ENCODE assay signal across 13 mouse cellular contexts in genomic region chr7:126655695-126656094, GRCm38 (mm10). TPM values are rescaled to one million over a fixed set of nuclear protein-coding genes. Genes with fewer than 3 reads are reported as not detected.
A peak's percentile ranks its signal among the peaks of the same experiment; 100 is the strongest.
DNase-seq lines count a peak whose midpoint lies in the region; ATAC-seq and TF ChIP-seq lines count a peak whose summit lies in the region.
"Had no signal": no experiment of that assay in that cellular context is flagged by ENCODE, and none has a peak within 500 bp of the region (broad histone marks: within the 10 kb centered on the region; RNA-seq: fewer than 3 reads in every experiment).

No protein-coding gene starts in this region.

- TF ChIP-seq EP300 in liver, postnatal 0 days (IDR thresholded peaks at IDR 0.05; ENCODE audit: low read depth), result no peak

- no peaks in the 10 kb centered on the region for H3K9me3 ChIP-seq in heart, embryonic 13.5 days
- H3K9me3 ChIP-seq in liver, postnatal 0 days (ENCODE audit: low read length), result no peaks in the 10 kb centered on the region
- no peaks in the 10 kb centered on the region for H3K9me3 ChIP-seq in hindbrain, embryonic 13.5 days
- no peaks in the 10 kb centered on the region for H3K9me3 ChIP-seq in hindbrain, postnatal 0 days (ENCODE audit: low read length)
- H3K9me3 ChIP-seq: forebrain, embryonic 12.5 days; hindbrain, embryonic 15.5 days had no signal

- 0 out of 2 replicates have a peak overlapping the region, but pooled peaks have one; percentile 32 for H3K27ac ChIP-seq in heart, embryonic 13.5 days (replicated peaks)
- H3K27ac ChIP-seq in brown adipose tissue, adult 24 weeks (replicated peaks; ENCODE audit: low read depth, low read length), result 0 out of 2 replicates have a peak overlapping the region, but pooled peaks have one; percentile 54
- H3K27ac ChIP-seq in liver, postnatal 0 days (ENCODE audit: low read depth), result peak overlapping the region; percentile 71
- H3K27ac ChIP-seq in hindbrain, embryonic 13.5 days, result no peak overlapping the region
- no peak overlapping the region for H3K27ac ChIP-seq in hindbrain, postnatal 0 days
- H3K27ac ChIP-seq: forebrain, embryonic 12.5 days; hindbrain, embryonic 15.5 days had no signal

- H3K4me3 ChIP-seq in heart, embryonic 13.5 days, result no peak overlapping the region
- H3K4me3 ChIP-seq in brown adipose tissue, adult 24 weeks (ENCODE audit: insufficient read depth, low read depth, low read length), result no peak overlapping the region
- H3K4me3 ChIP-seq in liver, postnatal 0 days (ENCODE audit: low read depth, low read length), result no peak overlapping the region
- H3K4me3 ChIP-seq in hindbrain, embryonic 13.5 days, result no peak overlapping the region
- H3K4me3 ChIP-seq in hindbrain, postnatal 0 days (ENCODE audit: low read length), result no peak overlapping the region
- H3K4me3 ChIP-seq: forebrain, embryonic 12.5 days; hindbrain, embryonic 15.5 days had no signal

- whole genome bisulfite sequencing in heart, embryonic 13.5 days, result 83% methylated on average over 3 of the region's 3 CpGs
- WGBS in liver, postnatal 0 days (ENCODE audit: insufficient replicate concordance), result 57% methylated on average over 3 of the region's 3 CpGs
- 96% methylated on average over 3 of the region's 3 CpGs for WGBS in hindbrain, embryonic 13.5 days
- WGBS in hindbrain, postnatal 0 days, result 93% methylated on average over 3 of the region's 3 CpGs

- no peak overlapping the region for H3K4me2 ChIP-seq in heart, embryonic 13.5 days
- H3K4me2 ChIP-seq in liver, postnatal 0 days (ENCODE audit: low read depth, low read length), result peak overlapping the region; percentile 11; the same call in 1 of the 2 replicates
- no peak overlapping the region for H3K4me2 ChIP-seq in hindbrain, embryonic 13.5 days
- no peak overlapping the region for H3K4me2 ChIP-seq in hindbrain, postnatal 0 days (ENCODE audit: low read depth, low read length)
- H3K4me2 ChIP-seq: forebrain, embryonic 12.5 days; hindbrain, embryonic 15.5 days had no signal

- DNase-seq in heart, postnatal 4 days, result no peak
- DNase-seq in A20 (ENCODE audit: low read depth, low spot score), result peak; percentile 21
- no peak for DNase-seq in liver, postnatal 0 days
- DNase-seq in hindbrain, postnatal 0 days (ENCODE audit: low spot score), result no peak
- no peak for DNase-seq in right cerebral cortex, postnatal 14 days
- DNase-seq: gastrocnemius, postnatal 14 days; kidney, postnatal 4 days had no signal

- ATAC-seq in heart, embryonic 13.5 days (ENCODE audit: extremely low read depth, insufficient number of reproducible peaks, low FRiP score, low TSS enrichment), result no peak
- ATAC-seq in liver, postnatal 0 days, result peak; percentile 62
- no peak for ATAC-seq in hindbrain, embryonic 13.5 days (ENCODE audit: low FRiP score)
- ATAC-seq in hindbrain, postnatal 0 days, result no peak

- H3K36me3 ChIP-seq in heart, embryonic 13.5 days, result no peaks in the 10 kb centered on the region
- H3K36me3 ChIP-seq in liver, postnatal 0 days (replicated peaks; ENCODE audit: insufficient read depth, low read length), result no peaks in the 10 kb centered on the region
- H3K36me3 ChIP-seq in hindbrain, embryonic 13.5 days, result 0 out of 2 replicates have a peak, but pooled peaks cover under 1% of the 10 kb centered on the region
- no peaks in the 10 kb centered on the region for H3K36me3 ChIP-seq in hindbrain, postnatal 0 days (ENCODE audit: insufficient read depth, low read length)
- H3K36me3 ChIP-seq: forebrain, embryonic 12.5 days; hindbrain, embryonic 15.5 days had no signal

- H3K27me3 ChIP-seq in heart, embryonic 13.5 days (replicated peaks), result no peaks in the 10 kb centered on the region
- H3K27me3 ChIP-seq in liver, postnatal 0 days (ENCODE audit: insufficient read depth, low read length), result no peaks in the 10 kb centered on the region
- H3K27me3 ChIP-seq in hindbrain, embryonic 13.5 days, result no peaks in the 10 kb centered on the region
- no peaks in the 10 kb centered on the region for H3K27me3 ChIP-seq in hindbrain, postnatal 0 days (ENCODE audit: insufficient read depth, low read length)
- H3K27me3 ChIP-seq: forebrain, embryonic 12.5 days; hindbrain, embryonic 15.5 days had no signal

- H3K9ac ChIP-seq in heart, embryonic 13.5 days, result no peak overlapping the region
- H3K9ac ChIP-seq in liver, postnatal 0 days (replicated peaks), result no peak overlapping the region
- H3K9ac ChIP-seq in hindbrain, embryonic 13.5 days, result no peak overlapping the region
- H3K9ac ChIP-seq in hindbrain, postnatal 0 days (replicated peaks; ENCODE audit: low read length), result no peak overlapping the region
- H3K9ac ChIP-seq: forebrain, embryonic 12.5 days; hindbrain, embryonic 15.5 days had no signal

- H3K4me1 ChIP-seq in heart, embryonic 13.5 days, result peaks cover 7% of the 10 kb centered on the region; the same call in 1 of the 2 replicates
- peaks cover 14% of the 10 kb centered on the region for H3K4me1 ChIP-seq in brown adipose tissue, adult 24 weeks (ENCODE audit: control insufficient read depth, insufficient read depth, insufficient read length, low read length)
- peaks cover 15% of the 10 kb centered on the region for H3K4me1 ChIP-seq in liver, postnatal 0 days (ENCODE audit: insufficient read depth)
- peaks cover 2% of the 10 kb centered on the region; the same call in 1 of the 2 replicates for H3K4me1 ChIP-seq in hindbrain, embryonic 13.5 days (replicated peaks)
- H3K4me1 ChIP-seq in hindbrain, postnatal 0 days (ENCODE audit: insufficient read depth, low read length), result no peaks in the 10 kb centered on the region
- H3K4me1 ChIP-seq: forebrain, embryonic 12.5 days; hindbrain, embryonic 15.5 days had no signal

- TF ChIP-seq CTCF in liver, postnatal 0 days (IDR thresholded peaks at IDR 0.05; ENCODE audit: low read depth), result no peak
- TF ChIP-seq CTCF in hindbrain, postnatal 0 days (IDR thresholded peaks at IDR 0.05; ENCODE audit: low read depth), result no peak

RNA-seq across cellular contexts. Expression of gene Sgf29, which starts 6.6 kb away (rescaled TPM):
- polyA plus RNA-seq in heart, embryonic 13.5 days (2015; fragmentation: Nextera tagmentation; extraction: Ambion mirVana), result 27.7 and 28.8 TPM in 2 replicates
- 10 to 100 TPM; 30.9 to 33.2 TPM for total RNA-seq in heart, postnatal 4 days (2021)
- polyA plus RNA-seq in brown adipose tissue, adult 24 weeks (2012; ENCODE audit: insufficient read depth, insufficient read length, missing spikeins), result 18.3 and 20.6 TPM in 2 replicates
- 22.7 and 22.8 TPM in 2 replicates for polyA plus RNA-seq in liver, postnatal 0 days (2015; fragmentation: Nextera tagmentation; extraction: Ambion mirVana)
- 53.4 and 56.5 TPM in 2 replicates for polyA plus RNA-seq in hindbrain, embryonic 13.5 days (2015; fragmentation: Nextera tagmentation; extraction: Ambion mirVana)
- total RNA-seq in hindbrain, postnatal 0 days (2014; rRNA removed), result 35.1 and 36.3 TPM in 2 replicates
- polyA plus RNA-seq in hindbrain, postnatal 0 days (2015; fragmentation: Nextera tagmentation; extraction: Ambion mirVana), result 47.0 and 49.9 TPM in 2 replicates

RNA-seq across cellular contexts. Expression of gene Sult1a1, which starts 20.5 kb away (rescaled TPM):
- 5.8 and 6.2 TPM in 2 replicates for polyA plus RNA-seq in heart, embryonic 13.5 days (2015; fragmentation: Nextera tagmentation; extraction: Ambion mirVana)
- total RNA-seq in heart, postnatal 4 days (2021), result 1 to 10 TPM; 5.5 to 6.6 TPM
- polyA plus RNA-seq in brown adipose tissue, adult 24 weeks (2012; ENCODE audit: insufficient read depth, insufficient read length, missing spikeins), result 40.9 and 98.4 TPM in 2 replicates
- polyA plus RNA-seq in liver, postnatal 0 days (2015; fragmentation: Nextera tagmentation; extraction: Ambion mirVana), result 221 and 241 TPM in 2 replicates
- 1.4 and 1.6 TPM in 2 replicates for polyA plus RNA-seq in hindbrain, embryonic 13.5 days (2015; fragmentation: Nextera tagmentation; extraction: Ambion mirVana)
- 22.1 and 34.8 TPM in 2 replicates for total RNA-seq in hindbrain, postnatal 0 days (2014; rRNA removed)
- 19.4 and 22.4 TPM in 2 replicates for polyA plus RNA-seq in hindbrain, postnatal 0 days (2015; fragmentation: Nextera tagmentation; extraction: Ambion mirVana)
- total RNA-seq: megakaryocyte-erythroid progenitor cell, adult 5-6 weeks had no signal

RNA-seq across cellular contexts. Expression of gene Nupr1, which starts 25.0 kb away (rescaled TPM):
- polyA plus RNA-seq in heart, embryonic 13.5 days (2015; fragmentation: Nextera tagmentation; extraction: Ambion mirVana), result 6.2 and 9.3 TPM in 2 replicates
- total RNA-seq in heart, postnatal 4 days (2021), result 1 to 10 TPM; 5.7 to 6.8 TPM
- 89.5 and 149 TPM in 2 replicates for polyA plus RNA-seq in brown adipose tissue, adult 24 weeks (2012; ENCODE audit: insufficient read depth, insufficient read length, missing spikeins)
- 4.0 and 4.5 TPM in 2 replicates for polyA plus RNA-seq in liver, postnatal 0 days (2015; fragmentation: Nextera tagmentation; extraction: Ambion mirVana)
- 8.8 and 9.8 TPM in 2 replicates for polyA plus RNA-seq in hindbrain, embryonic 13.5 days (2015; fragmentation: Nextera tagmentation; extraction: Ambion mirVana)
- total RNA-seq in hindbrain, postnatal 0 days (2014; rRNA removed), result 5.9 and 6.7 TPM in 2 replicates
- 19.1 and 19.5 TPM in 2 replicates for polyA plus RNA-seq in hindbrain, postnatal 0 days (2015; fragmentation: Nextera tagmentation; extraction: Ambion mirVana)

RNA-seq across cellular contexts. Expression of gene Bola2, which starts 39.5 kb away (rescaled TPM):
- polyA plus RNA-seq in heart, embryonic 13.5 days (2015; fragmentation: Nextera tagmentation; extraction: Ambion mirVana), result 109 and 124 TPM in 2 replicates
- 10 to 100 TPM; 56.8 to 57.3 TPM for total RNA-seq in heart, postnatal 4 days (2021)
- polyA plus RNA-seq in brown adipose tissue, adult 24 weeks (2012; ENCODE audit: insufficient read depth, insufficient read length, missing spikeins), result 40.0 and 49.0 TPM in 2 replicates
- polyA plus RNA-seq in liver, postnatal 0 days (2015; fragmentation: Nextera tagmentation; extraction: Ambion mirVana), result 86.5 and 93.5 TPM in 2 replicates
- polyA plus RNA-seq in hindbrain, embryonic 13.5 days (2015; fragmentation: Nextera tagmentation; extraction: Ambion mirVana), result 149 and 154 TPM in 2 replicates
- total RNA-seq in hindbrain, postnatal 0 days (2014; rRNA removed), result 67.1 and 122 TPM in 2 replicates
- 164 and 172 TPM in 2 replicates for polyA plus RNA-seq in hindbrain, postnatal 0 days (2015; fragmentation: Nextera tagmentation; extraction: Ambion mirVana)

RNA-seq across cellular contexts. Expression of gene Slx1b, which starts 39.9 kb away (rescaled TPM):
- 6.9 and 7.1 TPM in 2 replicates for polyA plus RNA-seq in heart, embryonic 13.5 days (2015; fragmentation: Nextera tagmentation; extraction: Ambion mirVana)
- 1 to 10 TPM; 7.2 to 8.1 TPM for total RNA-seq in heart, postnatal 4 days (2021)
- 4.0 and 5.8 TPM in 2 replicates for polyA plus RNA-seq in brown adipose tissue, adult 24 weeks (2012; ENCODE audit: insufficient read depth, insufficient read length, missing spikeins)
- polyA plus RNA-seq in liver, postnatal 0 days (2015; fragmentation: Nextera tagmentation; extraction: Ambion mirVana), result 2.6 and 3.7 TPM in 2 replicates
- 20.9 and 22.2 TPM in 2 replicates for polyA plus RNA-seq in hindbrain, embryonic 13.5 days (2015; fragmentation: Nextera tagmentation; extraction: Ambion mirVana)
- total RNA-seq in hindbrain, postnatal 0 days (2014; rRNA removed), result 17.0 and 17.6 TPM in 2 replicates
- polyA plus RNA-seq in hindbrain, postnatal 0 days (2015; fragmentation: Nextera tagmentation; extraction: Ambion mirVana), result 8.6 and 9.3 TPM in 2 replicates

Comparison
In these comparisons a context has a peak if more than half of its experiments do, and no peak if none do; other contexts are left out.
1. H3K27ac ChIP-seq: peak in heart, embryonic 13.5 days (single experiment), brown adipose tissue, adult 24 weeks (single experiment) and liver, postnatal 0 days (single experiment); none in hindbrain, embryonic 13.5 days (single experiment) and hindbrain, postnatal 0 days (single experiment).